Mouse (Mus musculus) MEL (cell line): ENCODE data around the gene Psma5. TPM values are rescaled to one million over a fixed set of nuclear protein-coding genes. Genes with fewer than 3 reads are reported as not detected.

Experiments
- DNase-seq: peaks from one replicate; pipeline ENCODE4 v3.0.0; 2011; ENCODE audit warnings: low read depth, low spot score
- H3K27ac ChIP-seq: 2 replicates; pipeline ENCODE4 v1.5.1; 2012; ENCODE audit warnings: low read depth, mild to moderate bottlenecking, control low read depth, low read length, moderate library complexity; ENCODE audit not compliant: control insufficient read depth
- H3K27me3 ChIP-seq, 2 experiments: fragments of 150-350 bp in 1 of 2; sonication (generic) in 1 of 2; 2 replicates each; pipeline ENCODE4 v1.6.1; 2012; ENCODE audit warnings: low read length in 2 of 2, mild to moderate bottlenecking in 2 of 2, improper control_type of control experiment in 1 of 2, moderate library complexity in 1 of 2; ENCODE audit not compliant: insufficient read depth in 2 of 2, control insufficient read depth in 1 of 2
- H3K36me3 ChIP-seq, 2 experiments: 2 replicates each; pipeline ENCODE4 v1.6.1; 2012 to 2014; ENCODE audit warnings: low read length in 2 of 2, improper control_type of control experiment in 1 of 2, inconsistent platforms in 1 of 2, mild to moderate bottlenecking in 1 of 2; ENCODE audit not compliant: insufficient read depth in 2 of 2, control insufficient read depth in 1 of 2
- H3K4me1 ChIP-seq, 2 experiments: fragments of 150-350 bp in 1 of 2; sonication (generic) in 1 of 2; 2 replicates each; pipeline ENCODE4 v1.6.1; 2012; ENCODE audit warnings: low read length in 2 of 2, improper control_type of control experiment in 1 of 2, mild to moderate bottlenecking in 1 of 2; ENCODE audit not compliant: insufficient read depth in 2 of 2, control insufficient read depth in 1 of 2
- H3K4me3 ChIP-seq, 2 experiments: fragments of 150-350 bp in 1 of 2; sonication (generic) in 1 of 2; 2 replicates each; pipeline ENCODE4 v1.5.1; 2012; ENCODE audit warnings: low read depth in 2 of 2, low read length in 2 of 2, mild to moderate bottlenecking in 2 of 2, moderate library complexity in 2 of 2, control low read depth in 1 of 2, improper control_type of control experiment in 1 of 2; ENCODE audit not compliant: control insufficient read depth in 1 of 2, insufficient read depth in 1 of 2
- H3K79me2 ChIP-seq: 2 replicates; pipeline ENCODE4 v1.6.1; 2012; ENCODE audit warnings: mild to moderate bottlenecking, low read length, moderate library complexity; ENCODE audit not compliant: control insufficient read depth, poor library complexity, insufficient read depth
- H3K9ac ChIP-seq: 2 replicates; pipeline ENCODE4 v1.6.1; 2012; ENCODE audit warnings: low read depth, mild to moderate bottlenecking, control low read depth, low read length, moderate library complexity; ENCODE audit not compliant: control insufficient read depth, poor library complexity, severe bottlenecking
- H3K9me3 ChIP-seq: fragments of 150-350 bp; sonication (generic); replicated peaks from 2 replicates; pipeline ENCODE4 v1.6.1; 2012; ENCODE audit warnings: mild to moderate bottlenecking, low read length, improper control_type of control experiment, moderate library complexity; ENCODE audit not compliant: insufficient read depth
- BHLHE40 ChIP-seq: IDR thresholded peaks from 2 replicates; pipeline ENCODE4 v1.6.1; 2012; ENCODE audit warnings: low read depth, mild to moderate bottlenecking, inconsistent platforms, low read length, improper control_type of control experiment, borderline replicate concordance
- CHD1 ChIP-seq: IDR thresholded peaks from 2 replicates; pipeline ENCODE4 v1.6.1; 2012; ENCODE audit warnings: low read depth, mild to moderate bottlenecking, inconsistent platforms, low read length, improper control_type of control experiment
- E2F4 ChIP-seq: IDR thresholded peaks from 2 replicates; pipeline ENCODE4 v1.6.1; 2011; ENCODE audit warnings: low read depth, low read length, improper control_type of control experiment, borderline replicate concordance
- ELF1 ChIP-seq: IDR thresholded peaks from 2 replicates; pipeline ENCODE4 v1.6.1; 2014; ENCODE audit warnings: low read depth, mild to moderate bottlenecking, inconsistent platforms, low read length, improper control_type of control experiment, moderate library complexity
- EP300 ChIP-seq, 2 experiments: IDR thresholded peaks; 2 replicates each; pipeline ENCODE4 v1.6.1; 2011; ENCODE audit warnings: improper control_type of control experiment in 2 of 2, low read length in 2 of 2, low read depth in 1 of 2, mild to moderate bottlenecking in 1 of 2
- ETS1 ChIP-seq: IDR thresholded peaks from 2 replicates; pipeline ENCODE4 v1.6.1; 2012; ENCODE audit warnings: low read depth, mild to moderate bottlenecking, inconsistent platforms, low read length, improper control_type of control experiment, moderate library complexity
- GABPA ChIP-seq: IDR thresholded peaks from 2 replicates; pipeline ENCODE4 v1.6.1; 2012; ENCODE audit warnings: low read depth, mild to moderate bottlenecking, inconsistent platforms, low read length, improper control_type of control experiment, moderate library complexity
- GATA1 ChIP-seq: IDR thresholded peaks from 2 replicates; pipeline ENCODE4 v1.6.1; 2011; ENCODE audit warnings: low read depth, low read length, improper control_type of control experiment
- HCFC1 ChIP-seq: IDR thresholded peaks from 2 replicates; pipeline ENCODE4 v1.6.1; 2012; ENCODE audit warnings: low read depth, mild to moderate bottlenecking, inconsistent platforms, low read length, improper control_type of control experiment, moderate library complexity
- MAFK ChIP-seq: IDR thresholded peaks from 2 replicates; pipeline ENCODE4 v1.6.1; 2011; ENCODE audit warnings: low read depth, mild to moderate bottlenecking, low read length, improper control_type of control experiment, borderline replicate concordance
- MYC ChIP-seq: IDR thresholded peaks from 2 replicates; pipeline ENCODE4 v1.6.1; 2011; ENCODE audit warnings: low read depth, mild to moderate bottlenecking, low read length, improper control_type of control experiment, moderate library complexity
- NELFE ChIP-seq: IDR thresholded peaks from 2 replicates; pipeline ENCODE4 v1.6.1; 2011; ENCODE audit warnings: low read depth, low read length, improper control_type of control experiment
- NRF1 ChIP-seq: IDR thresholded peaks from 2 replicates; pipeline ENCODE4 v1.6.1; 2014; ENCODE audit warnings: low read depth, mild to moderate bottlenecking, inconsistent platforms, low read length, improper control_type of control experiment, moderate library complexity; ENCODE audit not compliant: poor library complexity, insufficient read depth, severe bottlenecking
- POLR2A ChIP-seq, 2 experiments: IDR thresholded peaks; 2 replicates each; pipeline ENCODE4 v1.6.1; 2011 to 2012; ENCODE audit warnings: low read length in 2 of 2, mild to moderate bottlenecking in 2 of 2, control low read depth in 1 of 2, improper control_type of control experiment in 1 of 2, low read depth in 1 of 2, moderate library complexity in 1 of 2; ENCODE audit not compliant: control insufficient read depth in 1 of 2, insufficient read depth in 1 of 2, poor library complexity in 1 of 2
- POLR2AphosphoS2 ChIP-seq: IDR thresholded peaks from 2 replicates; pipeline ENCODE4 v1.6.1; 2011; ENCODE audit warnings: low read length, improper control_type of control experiment
- RCOR1 ChIP-seq: IDR thresholded peaks from 2 replicates; pipeline ENCODE4 v1.6.1; 2012; ENCODE audit warnings: low read depth, mild to moderate bottlenecking, inconsistent platforms, low read length, improper control_type of control experiment
- SIN3A ChIP-seq: IDR thresholded peaks from 2 replicates; pipeline ENCODE4 v1.6.1; 2012; ENCODE audit warnings: low read length, improper control_type of control experiment, inconsistent platforms
- SMC3 ChIP-seq: IDR thresholded peaks from 2 replicates; pipeline ENCODE4 v1.6.1; 2011; ENCODE audit warnings: low read depth, low read length, improper control_type of control experiment
- TCF12 ChIP-seq: IDR thresholded peaks from 2 replicates; pipeline ENCODE4 v1.6.1; 2014; ENCODE audit warnings: low read depth, mild to moderate bottlenecking, inconsistent platforms, low read length, improper control_type of control experiment, moderate library complexity
- USF1 ChIP-seq: IDR thresholded peaks from 2 replicates; pipeline ENCODE4 v1.6.1; 2014; ENCODE audit warnings: low read depth, mild to moderate bottlenecking, inconsistent platforms, low read length, improper control_type of control experiment, moderate library complexity
- ZMIZ1 ChIP-seq: IDR thresholded peaks from 2 replicates; pipeline ENCODE4 v1.6.1; 2012; ENCODE audit warnings: low read depth, mild to moderate bottlenecking, inconsistent platforms, low read length, improper control_type of control experiment, moderate library complexity
- ZNF384 ChIP-seq: IDR thresholded peaks from 2 replicates; pipeline ENCODE4 v1.6.1; 2012; ENCODE audit warnings: low read depth, mild to moderate bottlenecking, inconsistent platforms, low read length, improper control_type of control experiment
- polyA plus RNA-seq, 2 experiments: library from polyadenylated mRNA; stranded (reverse) in 1 of 2; unstranded in 1 of 2; fragments of >175 nt in 1 of 2; fragments of >200 nt in 1 of 2; gene quantifications; 2 replicates each; pipeline versions ENCODE4 v1.2.1 to v1.2.4; 2012; ENCODE audit warnings: low replicate concordance in 2 of 2, low read depth in 1 of 2; ENCODE audit not compliant: insufficient read length in 2 of 2, insufficient read depth in 1 of 2, missing spikeins in 1 of 2
- total RNA-seq: library from RNA; depleted of rRNA; stranded (reverse); fragments of 300-350 nt; gene quantifications from 2 replicates; pipeline ENCODE4 v1.2.3, GENCODE M21; 2012

The Psma5 gene
- total and polyA plus RNA-seq, 3 experiments = 353 to 429 TPM; not detected in 1

DNA sequence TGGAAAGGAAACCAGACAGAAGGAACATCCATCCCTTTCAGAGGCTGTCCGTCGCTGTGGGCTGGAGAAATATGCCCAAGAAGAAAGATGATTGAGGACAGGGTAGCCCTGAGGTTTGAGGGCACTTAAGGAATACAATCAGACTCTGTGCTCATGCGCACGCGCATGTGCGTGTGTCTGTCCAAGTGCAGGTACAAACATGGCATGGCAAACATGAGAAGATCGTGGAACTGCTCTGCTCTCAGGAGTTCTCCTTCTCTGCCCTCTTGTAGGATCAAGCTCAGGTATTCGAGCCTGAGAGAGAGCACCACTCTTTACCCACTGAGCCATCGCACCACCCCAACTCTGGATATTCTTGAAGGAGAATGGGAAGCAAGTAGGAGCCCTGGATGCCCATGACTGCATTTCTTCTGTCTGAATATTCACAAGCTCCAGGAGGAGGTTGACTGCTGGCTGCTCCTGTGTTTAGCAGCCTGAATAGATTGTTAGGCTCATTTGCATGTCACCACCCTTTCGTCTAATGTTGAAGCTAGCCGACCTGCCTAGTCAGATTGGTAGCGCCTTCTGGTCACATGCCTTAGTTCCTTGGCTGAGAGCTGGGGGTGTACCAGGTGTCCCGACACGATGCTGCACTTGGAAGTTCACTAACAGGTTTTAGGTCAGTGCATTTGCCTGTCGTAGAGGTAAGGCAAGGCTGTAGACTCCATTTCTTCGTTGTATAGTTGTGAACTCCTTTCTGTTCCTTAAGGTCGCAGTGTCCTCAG lies 34.5 kb downstream of the Psma5 start:
- H3K27ac ChIP-seq = no peak overlapping the region

DNA sequence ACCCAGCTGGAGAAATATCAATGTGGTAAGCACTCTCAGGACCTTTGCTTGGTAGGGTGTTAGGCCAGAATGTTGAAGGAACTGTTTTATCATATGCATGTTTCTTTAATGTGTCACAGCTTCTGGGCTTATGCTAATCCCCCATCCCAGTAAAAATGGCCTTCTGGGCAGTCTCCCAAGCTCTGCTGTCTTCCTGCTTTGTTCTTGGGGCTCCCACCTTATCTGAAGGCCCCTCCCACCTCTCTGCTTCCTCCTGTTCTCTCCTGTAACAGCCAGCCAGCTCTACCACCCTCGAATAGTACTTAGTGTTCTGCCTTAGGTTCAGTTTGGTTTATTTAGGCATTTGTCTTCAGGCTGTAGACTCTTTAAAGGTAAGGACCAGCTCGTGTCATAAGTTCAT lies 37.7 kb downstream of the Psma5 start:
- Histone ChIP-seq H3K4me3 (peak overlapping the region; percentile 55 to 75), H3K4me1 (peaks cover 13 to 18% of the 10 kb centered on the region in 2 experiments), H3K36me3 (peaks cover 0 to 20% of the 10 kb centered on the region in 2 experiments; a peak in 2 of 4 replicates), H3K27me3 (no peaks in the 10 kb centered on the region), H3K27ac (peak overlapping the region; percentile 92), H3K9ac (peak overlapping the region; percentile 64), H3K9me3 (no peaks in the 10 kb centered on the region), H3K79me2 (peaks cover 4% of the 10 kb centered on the region)
- TF ChIP-seq CHD1 (0 out of 2 replicates have a peak, but pooled peaks have one; percentile 49), TCF12 (peak; percentile 48; the same call in 1 of the 2 replicates), NELFE (peak; percentile 70), MYC (0 out of 2 replicates have a peak, but pooled peaks have one; percentile 39), RCOR1 (peak; percentile 64), GATA1 (peak; percentile 65; the same call in 1 of the 2 replicates), BHLHE40 (peak; percentile 28; the same call in 1 of the 2 replicates), SIN3A (peak; percentile 84; the same call in 1 of the 2 replicates), E2F4 (no peak), ZMIZ1 (peak; percentile 73; the same call in 1 of the 2 replicates), NRF1 (no peak), ZNF384 (no peak), EP300 (IDR thresholded peaks at IDR 0.05; ENCODE audit: low read depth in 1 of 2, low read length in 2 of 2) (peak; percentile 45 to 64), ELF1 (peak; percentile 72), ETS1 (peak; percentile 55; the same call in 1 of the 2 replicates), POLR2AphosphoS2 (peak; percentile 74), HCFC1 (peak; percentile 43; the same call in 1 of the 2 replicates), MAFK (no peak)
- DNase-seq = peak; percentile 87

More for the DNA sequence above, 34.5 kb downstream of the Psma5 start:
- H3K9me3 ChIP-seq = no peaks in the 10 kb centered on the region
- peaks cover 0 to 18% of the 10 kb centered on the region in 2 experiments; a peak in 2 of 4 replicates for H3K36me3 ChIP-seq
- H3K9ac ChIP-seq = no peak overlapping the region
- no peak overlapping the region for H3K4me3 ChIP-seq
- H3K27me3 ChIP-seq = no peaks in the 10 kb centered on the region
- H3K4me1 ChIP-seq = peaks cover 11 to 14% of the 10 kb centered on the region in 2 experiments
- TF ChIP-seq USF1 = peak; percentile 34; the same call in 1 of the 2 replicates
- no peak for TF ChIP-seq GABPA
- no peak for TF ChIP-seq ETS1
- TF ChIP-seq POLR2A (IDR thresholded peaks at IDR 0.05; ENCODE audit: control insufficient read depth in 1 of 2, insufficient read depth in 1 of 2, low read depth in 1 of 2, low read length in 2 of 2, poor library complexity in 1 of 2) = no peak
- TF ChIP-seq NRF1 = no peak
- TF ChIP-seq BHLHE40 = no peak
- TF ChIP-seq SMC3 = no peak
- no peaks in the 10 kb centered on the region; the same call in 1 of the 2 replicates for H3K79me2 ChIP-seq
- no peak for DNase-seq
